ENCODE assay signal across 16 mouse cellular contexts in the genomic region with DNA sequence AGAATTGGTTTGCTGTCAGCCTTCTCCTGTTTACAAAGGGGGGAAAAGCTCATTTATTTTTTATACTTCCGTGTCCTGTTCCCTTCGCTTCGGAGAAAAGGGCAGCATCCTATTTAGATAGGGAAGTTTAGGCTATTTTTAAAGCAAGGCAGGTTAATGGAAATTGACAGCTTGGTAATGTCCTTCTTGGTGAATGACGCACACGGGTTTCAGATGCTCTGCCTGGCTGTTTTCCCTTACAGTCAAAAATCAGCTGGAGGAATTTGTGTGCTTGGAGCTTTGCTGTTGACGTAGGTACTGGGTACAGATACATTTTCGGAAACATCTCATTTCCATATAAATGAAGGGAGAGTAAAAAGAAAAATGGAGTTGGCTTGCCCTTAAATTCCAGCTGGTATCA. TPM values are rescaled to one million over a fixed set of nuclear protein-coding genes. Genes with fewer than 3 reads are reported as not detected.
DNase-seq lines count a peak whose midpoint lies in the region; ATAC-seq and TF ChIP-seq lines count a peak whose summit lies in the region.
"Had no signal": no experiment of that assay in that cellular context is flagged by ENCODE, and none has a peak within 500 bp of the region (broad histone marks: within the 10 kb centered on the region; RNA-seq: fewer than 3 reads in every experiment).

No protein-coding gene starts in this region.

- H3K27ac ChIP-seq in layer of hippocampus, adult 2 months, result peak overlapping the region; percentile 72
- H3K27ac ChIP-seq: embryonic facial prominence, embryonic 15.5 days; hindbrain, embryonic 12.5 days; kidney, embryonic 15.5 days had no signal

- H3K4me1 ChIP-seq in lung, adult 2 months (ENCODE audit: control insufficient read depth, insufficient read depth, low read length), result peaks cover under 1% of the 10 kb centered on the region
- H3K4me1 ChIP-seq: embryonic facial prominence, embryonic 15.5 days; hindbrain, embryonic 12.5 days; kidney, embryonic 15.5 days had no signal

- no peak for DNase-seq in frontal cortex, postnatal 25 days (ENCODE audit: low spot score in 2 of 2)
- DNase-seq in layer of hippocampus, adult 2 months (ENCODE audit: low spot score in 2 of 2), result peak in 1 of 2 experiments; percentile 23
- DNase-seq in layer of hippocampus, postnatal 10 days (ENCODE audit: low spot score in 2 of 2), result no peak
- DNase-seq in lung, postnatal 25 days (ENCODE audit: low spot score), result peak; percentile 12
- DNase-seq in lung, adult 2 months, result no peak
- no peak for DNase-seq in kidney, adult 9 months
- DNase-seq: adrenal gland, adult 8-10 months; lung, embryonic 14.5 days; right cerebral cortex, postnatal 14 days; spleen, adult 18-20 months had no signal

- 58% methylated on average over 7 of the region's 7 CpGs for WGBS in lung, adult 2 months

- no peak for TF ChIP-seq CTCF in layer of hippocampus, adult 2 months (conservative IDR thresholded peaks at IDR 0.05)
- no peak for TF ChIP-seq CTCF in lung, adult 2 months (IDR thresholded peaks at IDR 0.05; ENCODE audit: insufficient read depth, low read length)

- no peak for TF ChIP-seq POLR2A in lung, adult 2 months (IDR thresholded peaks at IDR 0.05; ENCODE audit: borderline replicate concordance, extremely low read depth, low read depth, low read length)

- peak overlapping the region; percentile 3; the same call in 1 of the 2 replicates for H3K4me3 ChIP-seq in layer of hippocampus, adult 2 months
- no peak overlapping the region for H3K4me3 ChIP-seq in lung, adult 2 months (replicated peaks; ENCODE audit: extremely low read depth, low read depth, low read length)
- H3K4me3 ChIP-seq: embryonic facial prominence, embryonic 15.5 days; hindbrain, embryonic 12.5 days; kidney, embryonic 15.5 days had no signal

- peak; percentile 90 for ATAC-seq in frontal cortex, adult (ENCODE audit: low TSS enrichment)
- ATAC-seq: forebrain, embryonic 14.5 days; intestine, postnatal 0 days had no signal

RNA-seq across cellular contexts. Expression of a gene that starts 44.4 kb away (rescaled TPM):
- 10 to 100 TPM; 37.8 to 40.6 TPM for total RNA-seq in layer of hippocampus, adult 2 months (2021)
- total RNA-seq in layer of hippocampus, postnatal 10 days (2021), result 10 to 100 TPM; 30.0 to 30.8 TPM
- polyA plus RNA-seq in lung, adult 2 months (2012; rRNA removed), result 10.4 and 13.9 TPM in 2 replicates
